Mouse (Mus musculus) hindbrain, embryonic 12.5 days (tissue): ENCODE data around the gene Rnf145. TPM values are rescaled to one million over a fixed set of nuclear protein-coding genes. Genes with fewer than 3 reads are reported as not detected.

Source experiments
- ATAC-seq: fragments of 200-750 bp; cut with Nextera tagmentation; 2 replicates; pipeline ENCODE4 v1.8.0; 2017; ENCODE audit warnings: moderate TSS enrichment; ENCODE audit not compliant: low FRiP score
- H3K27ac ChIP-seq: fragments of 300-500 bp; sonication (generic); 2 replicates; pipeline ENCODE4 v1.5.1; 2016; ENCODE audit warnings: mild to moderate bottlenecking
- H3K27me3 ChIP-seq: fragments of 300-500 bp; sonication (generic); 2 replicates; pipeline ENCODE4 v1.6.1; 2016; ENCODE audit warnings: mild to moderate bottlenecking
- H3K36me3 ChIP-seq: fragments of 300-500 bp; sonication (generic); 2 replicates; pipeline ENCODE4 v1.6.1; 2016; ENCODE audit warnings: mild to moderate bottlenecking
- H3K4me1 ChIP-seq: fragments of 300-500 bp; sonication (generic); 2 replicates; pipeline ENCODE4 v1.6.1; 2016
- H3K4me2 ChIP-seq: fragments of 300-500 bp; sonication (generic); replicated peaks from 2 replicates; pipeline ENCODE4 v1.6.1; 2016; ENCODE audit warnings: mild to moderate bottlenecking
- H3K4me3 ChIP-seq: fragments of 300-500 bp; sonication (generic); 2 replicates; pipeline ENCODE4 v1.5.1; 2016; ENCODE audit warnings: mild to moderate bottlenecking
- H3K9ac ChIP-seq: fragments of 300-500 bp; sonication (generic); 2 replicates; pipeline ENCODE4 v1.6.1; 2016; ENCODE audit warnings: mild to moderate bottlenecking, moderate library complexity
- H3K9me3 ChIP-seq: fragments of 300-500 bp; sonication (generic); replicated peaks from 2 replicates; pipeline ENCODE4 v1.6.1; 2016; ENCODE audit warnings: mild to moderate bottlenecking
- WGBS: fragments of 180-500 bp; shearing (Covaris S2); methylation state at CpG from one replicate; pipeline ENCODE4 v1.1.7; 2016; 5-methylcytosine and 5-hydroxymethylcytosine counted together
- polyA plus RNA-seq: library from polyadenylated mRNA; unstranded; fragments of >200 nt; fragmentation: Nextera tagmentation; extraction: Ambion mirVana; gene quantifications from 2 replicates; pipeline ENCODE4 v1.2.1, GENCODE M21; 2016

Rnf145 gene
- polyA plus RNA-seq, 1 experiment from 2014 or later, result 131 TPM

GRCm38 (mm10) chr11:44513026-44513422, 5.7 kb upstream of the Rnf145 start:
- WGBS, result 68% methylated on average over 2 of the region's 2 CpGs
- no peaks in the 10 kb centered on the region for H3K9me3 ChIP-seq
- no peak overlapping the region for H3K27ac ChIP-seq
- H3K9ac ChIP-seq, result no peak overlapping the region
- H3K36me3 ChIP-seq, result no peaks in the 10 kb centered on the region
- peaks cover 4% of the 10 kb centered on the region; the same call in 1 of the 2 replicates for H3K4me1 ChIP-seq
- ATAC-seq, result no peak
- H3K27me3 ChIP-seq, result no peaks in the 10 kb centered on the region
- no peak overlapping the region for H3K4me2 ChIP-seq
- no peak overlapping the region for H3K4me3 ChIP-seq

- H3K4me3 ChIP-seq, result no peak overlapping the region
- no peaks in the 10 kb centered on the region for H3K36me3 ChIP-seq
- no peaks in the 10 kb centered on the region for H3K27me3 ChIP-seq
- H3K27ac ChIP-seq, result no peak overlapping the region
- H3K9me3 ChIP-seq, result no peaks in the 10 kb centered on the region
- no peak overlapping the region for H3K9ac ChIP-seq
- peaks cover 6% of the 10 kb centered on the region; the same call in 1 of the 2 replicates for H3K4me1 ChIP-seq
- ATAC-seq, result no peak
- H3K4me2 ChIP-seq, result no peak overlapping the region
- 59% methylated on average over 2 of the region's 2 CpGs for WGBS
Measured at GRCm38 (mm10) chr11:44514666-44515065, 4.1 kb upstream of the Rnf145 start.

GRCm38 (mm10) chr11:44516362-44516761, 2.4 kb upstream of the Rnf145 start:
- 28% methylated on average over 1 of the region's 1 CpGs for WGBS
- no peaks in the 10 kb centered on the region for H3K9me3 ChIP-seq
- no peak overlapping the region for H3K27ac ChIP-seq
- no peak for ATAC-seq
- no peak overlapping the region for H3K4me2 ChIP-seq
- H3K4me1 ChIP-seq, result peaks cover 10% of the 10 kb centered on the region
- H3K27me3 ChIP-seq, result no peaks in the 10 kb centered on the region
- H3K9ac ChIP-seq, result no peak overlapping the region
- H3K4me3 ChIP-seq, result no peak overlapping the region
- no peaks in the 10 kb centered on the region for H3K36me3 ChIP-seq

- H3K4me3 ChIP-seq, result peak overlapping the region; percentile 98
- 0 out of 2 replicates have a peak overlapping the region, but pooled peaks have one; percentile 98 for H3K27ac ChIP-seq
- H3K27me3 ChIP-seq, result no peaks in the 10 kb centered on the region
- H3K36me3 ChIP-seq, result no peaks in the 10 kb centered on the region
- peak overlapping the region; percentile 82 for H3K4me2 ChIP-seq
- H3K9me3 ChIP-seq, result no peaks in the 10 kb centered on the region
- no peak overlapping the region for H3K9ac ChIP-seq
- H3K4me1 ChIP-seq, result peaks cover 18% of the 10 kb centered on the region
- 47% methylated on average over 6 of the region's 6 CpGs for WGBS
- no peak for ATAC-seq
Measured at GRCm38 (mm10) chr11:44517561-44518280, 1.0 kb upstream of the Rnf145 start.

GRCm38 (mm10) chr11:44519096-44519949, 559 bp downstream of the Rnf145 start:
- WGBS, result under 1% methylated on average over 47 of the region's 61 CpGs
- H3K27ac ChIP-seq, result peak overlapping the region; percentile 98
- peak overlapping the region; percentile 99 for H3K9ac ChIP-seq
- ATAC-seq, result peak; percentile 62
- peak overlapping the region; percentile 82 for H3K4me2 ChIP-seq
- no peaks in the 10 kb centered on the region for H3K9me3 ChIP-seq
- no peaks in the 10 kb centered on the region for H3K27me3 ChIP-seq
- H3K36me3 ChIP-seq, result no peaks in the 10 kb centered on the region
- peak overlapping the region; percentile 98 for H3K4me3 ChIP-seq
- peaks cover 18% of the 10 kb centered on the region for H3K4me1 ChIP-seq

GRCm38 (mm10) chr11:44519950-44520761, 1.4 kb downstream of the Rnf145 start:
- Histone ChIP-seq H3K4me3 (peak overlapping the region; percentile 98), H3K9me3 (no peaks in the 10 kb centered on the region), H3K4me2 (peak overlapping the region; percentile 82), H3K9ac (peak overlapping the region; percentile 99), H3K36me3 (peaks cover 5% of the 10 kb centered on the region; the same call in 1 of the 2 replicates), H3K4me1 (peaks cover 18% of the 10 kb centered on the region), H3K27me3 (no peaks in the 10 kb centered on the region), H3K27ac (peak overlapping the region; percentile 98)
- WGBS, result under 1% methylated on average over 28 of the region's 28 CpGs
- peak; percentile 86 for ATAC-seq

GRCm38 (mm10) chr11:44522594-44522993, 3.8 kb downstream of the Rnf145 start:
- Histone ChIP-seq H3K9me3 (no peaks in the 10 kb centered on the region), H3K27me3 (no peaks in the 10 kb centered on the region), H3K27ac (no peak overlapping the region), H3K4me2 (no peak overlapping the region), H3K4me1 (peaks cover 18% of the 10 kb centered on the region), H3K9ac (no peak overlapping the region), H3K36me3 (peaks cover 23% of the 10 kb centered on the region), H3K4me3 (no peak overlapping the region)
- WGBS, result 86% methylated on average over 5 of the region's 5 CpGs
- no peak for ATAC-seq

- WGBS, result 80% methylated on average over 4 of the region's 4 CpGs
- peaks cover 12% of the 10 kb centered on the region for H3K4me1 ChIP-seq
- no peak overlapping the region for H3K27ac ChIP-seq
- H3K4me2 ChIP-seq, result no peak overlapping the region
- peaks cover 36% of the 10 kb centered on the region for H3K36me3 ChIP-seq
- no peaks in the 10 kb centered on the region for H3K9me3 ChIP-seq
- H3K4me3 ChIP-seq, result no peak overlapping the region
- no peak overlapping the region for H3K9ac ChIP-seq
- H3K27me3 ChIP-seq, result no peaks in the 10 kb centered on the region
- no peak for ATAC-seq
Measured at GRCm38 (mm10) chr11:44525765-44526164, 7.0 kb downstream of the Rnf145 start.

GRCm38 (mm10) chr11:44526654-44527263, 8.0 kb downstream of the Rnf145 start:
- 97% methylated on average over 11 of the region's 11 CpGs for WGBS
- Histone ChIP-seq H3K27me3 (no peaks in the 10 kb centered on the region), H3K9me3 (no peaks in the 10 kb centered on the region), H3K36me3 (peaks cover 44% of the 10 kb centered on the region), H3K4me3 (no peak overlapping the region), H3K27ac (no peak overlapping the region), H3K4me1 (peaks cover 4% of the 10 kb centered on the region), H3K9ac (no peak overlapping the region), H3K4me2 (no peak overlapping the region)
- ATAC-seq, result no peak

- Histone ChIP-seq H3K27me3 (no peaks in the 10 kb centered on the region), H3K27ac (no peak overlapping the region), H3K36me3 (peaks cover 61% of the 10 kb centered on the region), H3K4me1 (no peaks in the 10 kb centered on the region; the same call in 1 of the 2 replicates), H3K9ac (no peak overlapping the region), H3K4me3 (no peak overlapping the region), H3K4me2 (no peak overlapping the region), H3K9me3 (no peaks in the 10 kb centered on the region)
- 97% methylated on average over 14 of the region's 14 CpGs for WGBS
- no peak for ATAC-seq
Measured at GRCm38 (mm10) chr11:44528560-44529199, 9.9 kb downstream of the Rnf145 start.

- 91% methylated on average over 12 of the region's 12 CpGs for WGBS
- no peaks in the 10 kb centered on the region; the same call in 1 of the 2 replicates for H3K4me1 ChIP-seq
- H3K36me3 ChIP-seq, result peaks cover 66% of the 10 kb centered on the region
Measured at GRCm38 (mm10) chr11:44529200-44529599, 10.4 kb downstream of the Rnf145 start.

More at GRCm38 (mm10) chr11:44529200-44529599, 10.4 kb downstream of the Rnf145 start:
- Histone ChIP-seq H3K27me3 (no peaks in the 10 kb centered on the region), H3K4me2 (no peak overlapping the region), H3K9ac (no peak overlapping the region), H3K4me3 (no peak overlapping the region), H3K9me3 (no peaks in the 10 kb centered on the region), H3K27ac (no peak overlapping the region)
- no peak for ATAC-seq
